Mouse (Mus musculus) thymus, adult 2 months (tissue): Measurements from ENCODE around the gene Stac2. TPM values are rescaled to one million over a fixed set of nuclear protein-coding genes. Genes with fewer than 3 reads are reported as not detected.

Experiments
- DNase-seq: peaks from one replicate; pipeline ENCODE4 v3.0.0; 2021
- H3K27ac ChIP-seq: fragments of 200-500 bp; 2 replicates; pipeline ENCODE4 v1.5.1; 2012; ENCODE audit warnings: low read length, control low read depth; ENCODE audit not compliant: control insufficient read depth, insufficient read depth
- H3K27me3 ChIP-seq: fragments of 200-500 bp; 2 replicates; pipeline ENCODE4 v1.6.1; 2012; ENCODE audit warnings: mild to moderate bottlenecking, low read length, moderate library complexity, mixed read lengths; ENCODE audit not compliant: control insufficient read depth, insufficient read depth
- H3K36me3 ChIP-seq: fragments of 200-500 bp; 2 replicates; pipeline ENCODE4 v1.6.1; 2012; ENCODE audit warnings: mild to moderate bottlenecking, low read length, moderate library complexity; ENCODE audit not compliant: control insufficient read depth, insufficient read depth
- H3K4me1 ChIP-seq: fragments of 200-500 bp; replicated peaks from 2 replicates; pipeline ENCODE4 v1.6.1; 2012; ENCODE audit warnings: low read length; ENCODE audit not compliant: control insufficient read depth, insufficient read depth
- H3K4me3 ChIP-seq: fragments of 200-500 bp; 2 replicates; pipeline ENCODE4 v1.5.1; 2012; ENCODE audit warnings: mild to moderate bottlenecking, low read length, control low read depth, moderate library complexity; ENCODE audit not compliant: control insufficient read depth, insufficient read depth
- CTCF ChIP-seq: fragments of 200-500 bp; IDR thresholded peaks from 2 replicates; pipeline ENCODE4 v1.5.1; 2012; ENCODE audit warnings: mild to moderate bottlenecking, control low read depth, low read length, moderate library complexity, borderline replicate concordance; ENCODE audit not compliant: control insufficient read depth, poor library complexity, insufficient read depth; ENCODE audit errors: extremely low read depth
- POLR2A ChIP-seq: fragments of 200-500 bp; IDR thresholded peaks from 2 replicates; pipeline ENCODE4 v1.6.1; 2012; ENCODE audit warnings: mild to moderate bottlenecking, low read length, control low read depth, moderate library complexity; ENCODE audit not compliant: control insufficient read depth, poor library complexity, insufficient read depth; ENCODE audit errors: extremely low read depth
- WGBS: fragments of 180-500 bp; shearing (Covaris S2); methylation state at CpG from one replicate; pipeline ENCODE4 v1.1.7; 2018; 5-methylcytosine and 5-hydroxymethylcytosine counted together
- polyA plus RNA-seq: library from polyadenylated mRNA; depleted of rRNA; stranded (reverse); fragments of >200 nt; gene quantifications from 2 replicates; pipeline ENCODE4 v1.2.3, GENCODE M21; 2012

Gene Stac2
- polyA plus RNA-seq, 1 experiment = 0.55 TPM

DNA sequence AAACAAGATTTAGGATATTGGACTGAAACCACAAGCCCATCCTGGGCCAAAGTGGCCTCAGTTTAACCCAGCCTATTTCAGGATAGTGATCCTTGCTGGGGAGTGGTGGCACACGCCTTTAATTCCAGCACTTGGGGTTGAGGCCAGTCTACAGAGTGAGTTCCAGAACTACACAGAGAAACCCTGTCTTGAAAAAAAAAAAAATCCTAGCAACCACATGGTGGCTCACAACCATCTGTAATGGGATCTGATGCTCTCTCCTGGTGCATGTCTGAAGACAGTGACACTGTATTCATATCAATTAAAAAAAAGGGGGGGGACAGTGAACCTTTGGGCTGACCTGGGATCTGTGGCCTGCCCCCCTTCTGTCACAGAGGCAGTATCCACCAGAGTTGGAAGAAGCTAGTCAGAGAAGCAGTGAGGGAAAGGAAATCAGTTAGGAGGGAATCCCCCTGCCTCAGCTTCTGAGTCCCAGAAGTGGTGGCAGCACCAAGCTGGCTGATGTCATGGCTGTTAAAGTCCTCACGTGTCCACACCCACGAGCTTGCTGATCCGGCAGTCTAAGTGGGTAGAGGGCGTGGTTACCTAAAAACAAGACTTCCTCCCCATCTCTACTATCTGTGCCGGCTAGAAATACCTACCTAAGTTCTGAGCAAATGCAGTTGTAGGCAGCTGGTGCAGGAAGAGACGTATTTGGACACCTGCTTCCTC lies 54.2 kb downstream of the Stac2 start:
- WGBS = 9% methylated on average over 7 of the region's 7 CpGs
- peak; percentile 73 for DNase-seq
- peaks cover 69% of the 10 kb centered on the region for H3K4me1 ChIP-seq
- no peak overlapping the region for H3K4me3 ChIP-seq
- no peaks in the 10 kb centered on the region for H3K36me3 ChIP-seq
- peak overlapping the region; percentile 99 for H3K27ac ChIP-seq
- 0 out of 2 replicates have a peak, but pooled peaks have one; percentile 43 for TF ChIP-seq POLR2A
- TF ChIP-seq CTCF = no peak
- H3K27me3 ChIP-seq = no peaks in the 10 kb centered on the region

DNA sequence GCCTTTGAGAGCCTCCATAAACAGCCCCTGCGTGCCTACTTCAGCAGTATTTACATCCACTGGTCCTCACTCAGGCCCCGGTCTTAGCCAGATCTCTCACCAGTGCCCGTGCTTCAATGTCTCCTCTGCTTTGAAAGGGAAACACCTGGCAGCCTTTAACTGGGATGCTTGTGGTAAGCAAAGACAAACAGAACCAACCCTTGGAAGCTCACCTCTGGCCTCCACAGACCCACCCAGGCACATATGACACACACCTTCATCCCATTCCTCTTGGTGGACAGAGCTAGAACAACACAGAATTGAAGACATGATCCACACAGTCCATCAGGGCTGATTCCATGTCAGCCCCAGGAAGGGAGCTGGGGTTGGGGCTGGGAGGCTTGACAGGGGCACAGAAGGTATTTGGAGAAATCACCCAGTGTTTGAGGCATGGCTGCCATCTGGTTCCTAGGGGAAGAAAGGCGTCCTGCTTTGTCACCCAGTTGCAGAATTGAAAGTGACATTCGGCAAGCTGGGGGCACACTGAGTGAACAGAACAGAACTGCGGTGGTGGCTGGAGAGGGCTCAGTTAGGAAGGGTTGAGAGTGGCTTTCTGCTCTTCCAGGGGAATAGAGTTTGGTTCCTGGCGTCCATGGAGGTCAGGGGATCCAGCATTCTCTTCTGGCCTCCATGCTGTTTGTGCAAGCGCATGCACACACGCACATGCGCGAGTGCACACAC lies 55.0 kb downstream of the Stac2 start:
- H3K27ac ChIP-seq = peak overlapping the region; percentile 99

DNA sequence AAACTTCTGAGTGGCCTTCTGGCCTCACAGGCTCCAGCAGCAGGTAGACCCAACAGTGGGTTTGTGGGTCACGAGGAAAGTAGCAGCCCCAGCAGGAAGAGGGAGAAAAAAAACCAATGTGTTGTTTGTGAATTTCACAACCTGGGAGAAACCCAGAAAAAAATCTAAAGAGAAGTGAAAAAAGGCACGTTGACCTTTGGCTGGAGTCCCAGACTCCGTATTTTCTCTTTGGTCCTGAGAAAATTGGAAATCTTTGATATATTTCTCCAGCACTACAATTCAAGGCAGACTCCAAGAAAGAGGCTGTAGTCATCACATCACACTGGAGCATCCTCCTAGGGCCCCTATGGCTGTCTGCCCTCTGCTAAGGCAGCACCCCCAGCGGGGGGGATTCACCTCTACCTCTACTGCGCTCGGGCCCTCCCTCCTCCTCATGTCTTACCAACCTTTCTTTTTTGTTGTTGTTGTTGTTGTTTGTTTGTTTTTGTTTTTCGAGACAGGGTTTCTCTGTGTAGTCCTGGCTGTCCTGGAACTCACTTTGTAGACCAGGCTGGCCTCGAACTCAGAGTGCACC lies 55.8 kb downstream of the Stac2 start:
- peak overlapping the region; percentile 99 for H3K27ac ChIP-seq
- no peak for DNase-seq
- TF ChIP-seq CTCF = no peak
- no peak for TF ChIP-seq POLR2A

More for the DNA sequence above, 55.0 kb downstream of the Stac2 start:
- H3K36me3 ChIP-seq = peaks cover 3% of the 10 kb centered on the region; the same call in 1 of the 2 replicates
- no peak for TF ChIP-seq CTCF
- no peak for TF ChIP-seq POLR2A
- no peak for DNase-seq
- peak overlapping the region; percentile 6; the same call in 1 of the 2 replicates for H3K4me3 ChIP-seq
- no peaks in the 10 kb centered on the region for H3K27me3 ChIP-seq
- peaks cover 67% of the 10 kb centered on the region for H3K4me1 ChIP-seq
- 50% methylated on average over 11 of the region's 11 CpGs for WGBS

DNA sequence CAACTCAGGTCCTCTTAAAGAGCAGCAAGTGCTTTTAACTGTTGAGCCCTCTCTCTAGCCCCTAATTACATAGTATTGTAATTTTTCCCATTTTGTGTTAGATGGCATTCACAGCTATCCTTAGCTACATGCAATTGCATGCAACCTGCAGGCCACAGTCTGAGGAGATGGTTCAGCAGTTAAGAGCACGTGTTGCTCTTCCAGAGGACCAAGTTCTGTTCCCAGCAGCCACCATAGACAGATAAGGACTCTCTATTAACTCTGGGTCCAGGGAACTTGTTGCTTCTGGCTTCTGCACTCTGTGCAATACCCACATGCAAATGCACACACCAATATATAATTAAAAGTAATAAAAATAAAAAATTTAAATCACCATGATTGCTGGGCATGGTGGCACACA lies 56.6 kb downstream of the Stac2 start:
- TF ChIP-seq POLR2A = no peak
- TF ChIP-seq CTCF = no peak
- H3K27me3 ChIP-seq = no peaks in the 10 kb centered on the region
- H3K4me3 ChIP-seq = no peak overlapping the region
- no peak for DNase-seq
- WGBS = 70% methylated on average over 1 of the region's 1 CpGs
- peak overlapping the region; percentile 99 for H3K27ac ChIP-seq
- peaks cover 15% of the 10 kb centered on the region; the same call in 1 of the 2 replicates for H3K36me3 ChIP-seq
- H3K4me1 ChIP-seq = peaks cover 61% of the 10 kb centered on the region

More for the DNA sequence above, 55.8 kb downstream of the Stac2 start:
- 70% methylated on average over 8 of the region's 8 CpGs for WGBS
- Histone ChIP-seq H3K4me1 (peaks cover 66% of the 10 kb centered on the region), H3K36me3 (peaks cover 8% of the 10 kb centered on the region; the same call in 1 of the 2 replicates), H3K4me3 (peak overlapping the region; percentile 6; the same call in 1 of the 2 replicates), H3K27me3 (no peaks in the 10 kb centered on the region)

DNA sequence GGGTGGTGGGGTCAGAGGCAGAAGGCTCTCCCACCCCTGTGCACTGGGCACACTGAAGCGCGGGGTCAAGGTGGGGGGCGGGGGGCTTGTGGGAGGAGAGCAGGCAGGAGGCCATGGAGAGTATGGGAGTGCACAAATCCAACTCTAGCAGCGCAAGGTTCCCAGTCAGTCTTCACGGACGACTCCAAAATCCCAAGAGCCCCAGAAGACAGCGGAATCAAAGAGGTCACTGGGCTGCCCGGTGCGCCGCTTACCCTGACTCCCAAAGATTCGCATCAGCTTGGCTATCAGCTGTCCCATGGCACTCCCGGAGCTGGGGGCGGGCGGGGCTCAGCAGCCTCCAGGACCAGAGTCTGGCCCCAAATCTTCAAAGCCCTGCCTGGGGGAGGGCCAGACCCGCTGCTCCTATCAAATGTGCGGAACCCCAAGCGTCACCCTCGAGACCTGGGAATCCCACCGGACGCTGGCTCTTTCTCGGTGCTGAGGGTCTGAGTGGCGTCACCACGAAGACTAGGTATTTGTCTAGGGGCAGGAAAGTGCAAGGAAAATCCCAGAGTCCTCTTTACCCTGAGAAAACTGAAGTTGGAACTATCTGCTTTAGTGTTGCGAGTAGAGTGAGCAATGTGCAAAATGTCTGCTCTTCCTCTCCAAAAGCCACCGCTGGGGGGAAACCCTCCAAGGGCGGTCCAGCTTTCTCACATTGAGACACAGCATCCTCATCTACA lies 57.5 kb downstream of the Stac2 start, which contains the start of gene Arl5c:
TSS of gene Arl5c (minus strand) at position 618 of the 725 bp plus-strand sequence.
- Histone ChIP-seq H3K27ac (peak within 1 kb of the TSS; percentile 99), H3K4me1 (peaks cover 54% of the 10 kb centered on the region), H3K4me3 (peak within 1 kb of the TSS; percentile 95), H3K36me3 (peaks cover 15% of the 10 kb centered on the region; the same call in 1 of the 2 replicates), H3K27me3 (no peaks in the 10 kb centered on the region)
- TF ChIP-seq CTCF (no peak), POLR2A (peak; percentile 88)
- peak; percentile 83 for DNase-seq
- WGBS = under 1% methylated on average over 26 of the region's 26 CpGs
